Mouse (Mus musculus): ENCODE measurements around the gene AC134908.4. TPM values are rescaled to one million over a fixed set of nuclear protein-coding genes. Genes with fewer than 3 reads are reported as not detected.
"Not testable (repeated sequence)": the region's sequence is repeated elsewhere in the genome, so short reads cannot be mapped to it uniquely, and the experiment has no call there.

AC134908.4 gene
- total RNA-seq, 2 experiments from 2014 or later: not detected

GRCm38 (mm10) chr17:25744311-25744710 lies 51.1 kb downstream of the AC134908.4 start:
- ATAC-seq (replicated peaks; ENCODE audit: low FRiP score, low TSS enrichment, poor library complexity, severe bottlenecking): no peak

- ATAC-seq (replicated peaks; ENCODE audit: low FRiP score, low TSS enrichment, poor library complexity, severe bottlenecking): no peak
Observed at GRCm38 (mm10) chr17:25743831-25744230, 51.6 kb downstream of the AC134908.4 start.

GRCm38 (mm10) chr17:25741471-25741870 lies 54.0 kb downstream of the AC134908.4 start:
- ATAC-seq (replicated peaks; ENCODE audit: low FRiP score, low TSS enrichment, poor library complexity, severe bottlenecking): not testable (repeated sequence)

Other genes starting within 250 kb of the AC134908.4 start
- not detected in 2 replicates for gene Sox8, start 225.0 kb downstream of the AC134908.4 start, total RNA-seq (2014; fragmentation: Nextera tagmentation)
- not detected in 2 replicates for gene Sox8, start 225.0 kb downstream of the AC134908.4 start, total RNA-seq (2017)
- gene Lmf1, start 216.6 kb downstream of the AC134908.4 start, total RNA-seq (2014; fragmentation: Nextera tagmentation): 17.6 and 24.2 TPM in 2 replicates
- 3.2 and 4.8 TPM in 2 replicates for gene Lmf1, start 216.6 kb downstream of the AC134908.4 start, total RNA-seq (2017)
- not detected in 2 replicates for gene Gng13, start 78.5 kb downstream of the AC134908.4 start, total RNA-seq (2014; fragmentation: Nextera tagmentation)
- not detected in 2 replicates for gene Gng13, start 78.5 kb downstream of the AC134908.4 start, total RNA-seq (2017)
- 59.0 and 65.4 TPM in 2 replicates for gene Chtf18, start 68.2 kb downstream of the AC134908.4 start, total RNA-seq (2014; fragmentation: Nextera tagmentation)
- 39.0 and 53.3 TPM in 2 replicates for gene Chtf18, start 68.2 kb downstream of the AC134908.4 start, total RNA-seq (2017)
- gene Rpusd1, start 68.0 kb downstream of the AC134908.4 start, total RNA-seq (2014; fragmentation: Nextera tagmentation): 14.9 and 17.8 TPM in 2 replicates
- 1.8 and 2.1 TPM in 2 replicates for gene Rpusd1, start 68.0 kb downstream of the AC134908.4 start, total RNA-seq (2017)
- not detected in 2 replicates for gene Mslnl, start 59.6 kb downstream of the AC134908.4 start, total RNA-seq (2014; fragmentation: Nextera tagmentation)
- not detected in 2 replicates for gene Mslnl, start 59.6 kb downstream of the AC134908.4 start, total RNA-seq (2017)
- gene Msln, start 41.3 kb downstream of the AC134908.4 start, total RNA-seq (2014; fragmentation: Nextera tagmentation): not detected in 2 replicates
- not detected in 2 replicates for gene Msln, start 41.3 kb downstream of the AC134908.4 start, total RNA-seq (2017)
- gene Narfl, start 21.9 kb downstream of the AC134908.4 start, total RNA-seq (2014; fragmentation: Nextera tagmentation): 20.4 and 29.9 TPM in 2 replicates
- gene Narfl, start 21.9 kb downstream of the AC134908.4 start, total RNA-seq (2017): 10.3 and 23.8 TPM in 2 replicates
- gene Haghl, start 10.0 kb downstream of the AC134908.4 start, total RNA-seq (2014; fragmentation: Nextera tagmentation): 10.7 and 18.1 TPM in 2 replicates
- 11.8 and 15.7 TPM in 2 replicates for gene Haghl, start 10.0 kb downstream of the AC134908.4 start, total RNA-seq (2017)
- gene Ccdc78, start 9.1 kb downstream of the AC134908.4 start, total RNA-seq (2014; fragmentation: Nextera tagmentation): 1.2 TPM in 1 of 2 replicates, not detected in the other
- 0.15 TPM in 1 of 2 replicates, not detected in the other for gene Ccdc78, start 9.1 kb downstream of the AC134908.4 start, total RNA-seq (2017)
- 62.4 and 172 TPM in 2 replicates for gene Fam173a, start 2.8 kb downstream of the AC134908.4 start, total RNA-seq (2014; fragmentation: Nextera tagmentation)
- gene Fam173a, start 2.8 kb downstream of the AC134908.4 start, total RNA-seq (2017): 11.1 and 21.4 TPM in 2 replicates
- 20.6 and 22.9 TPM in 2 replicates for gene Metrn, start 1.5 kb upstream of the AC134908.4 start, total RNA-seq (2014; fragmentation: Nextera tagmentation)
- 11.3 and 15.5 TPM in 2 replicates for gene Metrn, start 1.5 kb upstream of the AC134908.4 start, total RNA-seq (2017)
- gene Fbxl16, start 13.4 kb upstream of the AC134908.4 start, total RNA-seq (2014; fragmentation: Nextera tagmentation): 0.26 TPM in 1 of 2 replicates, not detected in the other
- not detected in 2 replicates for gene Fbxl16, start 13.4 kb upstream of the AC134908.4 start, total RNA-seq (2017)
- gene Wdr24, start 28.0 kb upstream of the AC134908.4 start, total RNA-seq (2014; fragmentation: Nextera tagmentation): 16.6 and 33.3 TPM in 2 replicates
- 15.5 and 17.2 TPM in 2 replicates for gene Wdr24, start 28.0 kb upstream of the AC134908.4 start, total RNA-seq (2017)
- gene Jmjd8, start 33.2 kb upstream of the AC134908.4 start, total RNA-seq (2014; fragmentation: Nextera tagmentation): 20.1 and 31.7 TPM in 2 replicates
- 19.5 and 21.5 TPM in 2 replicates for gene Jmjd8, start 33.2 kb upstream of the AC134908.4 start, total RNA-seq (2017)
- gene Stub1, start 37.7 kb upstream of the AC134908.4 start, total RNA-seq (2014; fragmentation: Nextera tagmentation): 89.4 and 112 TPM in 2 replicates
- 77.6 and 77.7 TPM in 2 replicates for gene Stub1, start 37.7 kb upstream of the AC134908.4 start, total RNA-seq (2017)
- 0.50 and 2.0 TPM in 2 replicates for gene Rhbdl1, start 41.6 kb upstream of the AC134908.4 start, total RNA-seq (2014; fragmentation: Nextera tagmentation)
- gene Rhbdl1, start 41.6 kb upstream of the AC134908.4 start, total RNA-seq (2017): 0.30 and 0.47 TPM in 2 replicates
- gene Gm20683, start 46.1 kb upstream of the AC134908.4 start, total RNA-seq (2014; fragmentation: Nextera tagmentation): 1.7 and 6.4 TPM in 2 replicates
- not detected in 2 replicates for gene Gm20683, start 46.1 kb upstream of the AC134908.4 start, total RNA-seq (2017)
- gene Rhot2, start 49.2 kb upstream of the AC134908.4 start, total RNA-seq (2014; fragmentation: Nextera tagmentation): 51.2 and 54.8 TPM in 2 replicates
- 21.3 and 27.4 TPM in 2 replicates for gene Rhot2, start 49.2 kb upstream of the AC134908.4 start, total RNA-seq (2017)
- gene Wdr90, start 65.8 kb upstream of the AC134908.4 start, total RNA-seq (2014; fragmentation: Nextera tagmentation): 43.3 and 47.4 TPM in 2 replicates
- 4.6 and 10.0 TPM in 2 replicates for gene Wdr90, start 65.8 kb upstream of the AC134908.4 start, total RNA-seq (2017)
- 87.4 and 109 TPM in 2 replicates for gene Mcrip2, start 73.1 kb upstream of the AC134908.4 start, total RNA-seq (2014; fragmentation: Nextera tagmentation)
- 35.6 and 40.8 TPM in 2 replicates for gene Mcrip2, start 73.1 kb upstream of the AC134908.4 start, total RNA-seq (2017)
- gene Mettl26, start 79.4 kb upstream of the AC134908.4 start, total RNA-seq (2014; fragmentation: Nextera tagmentation): 26.3 and 37.6 TPM in 2 replicates
- 9.3 and 19.8 TPM in 2 replicates for gene Mettl26, start 79.4 kb upstream of the AC134908.4 start, total RNA-seq (2017)
- gene Wfikkn1, start 85.2 kb upstream of the AC134908.4 start, total RNA-seq (2014; fragmentation: Nextera tagmentation): 0.87 TPM in 1 of 2 replicates, not detected in the other
- 0.19 and 1.4 TPM in 2 replicates for gene Wfikkn1, start 85.2 kb upstream of the AC134908.4 start, total RNA-seq (2017)
- gene Rab40c, start 124.1 kb upstream of the AC134908.4 start, total RNA-seq (2014; fragmentation: Nextera tagmentation): 2.4 and 8.9 TPM in 2 replicates
- gene Rab40c, start 124.1 kb upstream of the AC134908.4 start, total RNA-seq (2017): 7.9 and 30.2 TPM in 2 replicates
- gene Pigq, start 149.3 kb upstream of the AC134908.4 start, total RNA-seq (2014; fragmentation: Nextera tagmentation): 211 and 231 TPM in 2 replicates
- gene Pigq, start 149.3 kb upstream of the AC134908.4 start, total RNA-seq (2017): 102 and 156 TPM in 2 replicates
- gene Nhlrc4, start 149.3 kb upstream of the AC134908.4 start, total RNA-seq (2014; fragmentation: Nextera tagmentation): not detected in 2 replicates
- gene Nhlrc4, start 149.3 kb upstream of the AC134908.4 start, total RNA-seq (2017): not detected in 2 replicates
- not detected in 2 replicates for gene A930017K11Rik, start 156.9 kb upstream of the AC134908.4 start, total RNA-seq (2014; fragmentation: Nextera tagmentation)
- 0.05 TPM in 1 of 2 replicates, not detected in the other for gene A930017K11Rik, start 156.9 kb upstream of the AC134908.4 start, total RNA-seq (2017)
- 14.8 and 18.4 TPM in 2 replicates for gene Capn15, start 190.1 kb upstream of the AC134908.4 start, total RNA-seq (2014; fragmentation: Nextera tagmentation)
- gene Capn15, start 190.1 kb upstream of the AC134908.4 start, total RNA-seq (2017): 1.7 and 3.5 TPM in 2 replicates